ENCODE assay signal across 14 mouse cellular contexts in the genomic region with DNA sequence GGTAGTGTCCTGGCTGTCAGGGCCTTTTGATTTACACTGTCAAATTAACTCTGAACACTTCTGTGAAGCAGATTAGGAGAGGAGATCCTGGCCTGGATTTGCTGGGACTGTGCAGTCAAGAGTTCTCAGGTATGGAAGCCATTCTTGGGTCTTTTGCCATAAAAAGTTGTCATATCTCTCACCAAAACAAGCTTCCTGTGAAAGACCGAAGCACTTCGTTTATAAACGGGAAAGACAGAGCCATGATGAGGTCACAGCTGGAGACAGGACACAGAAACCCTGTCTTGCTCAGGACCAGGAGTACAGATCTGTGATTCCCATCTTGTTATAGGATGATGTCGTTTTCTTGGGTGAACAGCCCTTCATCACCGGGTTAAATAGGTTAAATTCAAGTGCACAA.
"Had no signal": no experiment of that assay in that cellular context is flagged by ENCODE, and none has a peak within 500 bp of the region (broad histone marks: within the 10 kb centered on the region; RNA-seq: fewer than 3 reads in every experiment).

No protein-coding gene starts in this region.

- H3K27me3 ChIP-seq: midbrain, embryonic 12.5 days; neural tube, embryonic 12.5 days; stomach, embryonic 15.5 days had no signal

- H3K27ac ChIP-seq: midbrain, embryonic 12.5 days; neural tube, embryonic 12.5 days; stomach, embryonic 15.5 days; stomach, postnatal 0 days had no signal

- DNase-seq: lung, adult 18-20 months; lung, embryonic 14.5 days; lung, postnatal 10 days; lung, postnatal 4 days; midbrain, embryonic 14.5 days; right cerebral cortex, postnatal 14 days; thymus, adult 2 months; thymus, postnatal 25 days; thymus, postnatal 4 days had no signal

- H3K9ac ChIP-seq: lung, embryonic 14.5 days; midbrain, embryonic 12.5 days; neural tube, embryonic 12.5 days; stomach, embryonic 15.5 days had no signal

- H3K9me3 ChIP-seq: midbrain, embryonic 12.5 days; neural tube, embryonic 12.5 days; stomach, embryonic 15.5 days had no signal

- H3K4me1 ChIP-seq: midbrain, embryonic 12.5 days; neural tube, embryonic 12.5 days; stomach, embryonic 15.5 days had no signal

- H3K4me2 ChIP-seq: lung, embryonic 14.5 days; midbrain, embryonic 12.5 days; neural tube, embryonic 12.5 days; stomach, embryonic 15.5 days had no signal

- H3K4me3 ChIP-seq: midbrain, embryonic 12.5 days; neural tube, embryonic 12.5 days; stomach, embryonic 15.5 days had no signal

- H3K36me3 ChIP-seq: midbrain, embryonic 12.5 days; neural tube, embryonic 12.5 days; stomach, embryonic 15.5 days had no signal

- ATAC-seq: midbrain, embryonic 16.5 days had no signal
